Comparison of ENCODE assay signal across 16 mouse cellular contexts in the genomic region with DNA sequence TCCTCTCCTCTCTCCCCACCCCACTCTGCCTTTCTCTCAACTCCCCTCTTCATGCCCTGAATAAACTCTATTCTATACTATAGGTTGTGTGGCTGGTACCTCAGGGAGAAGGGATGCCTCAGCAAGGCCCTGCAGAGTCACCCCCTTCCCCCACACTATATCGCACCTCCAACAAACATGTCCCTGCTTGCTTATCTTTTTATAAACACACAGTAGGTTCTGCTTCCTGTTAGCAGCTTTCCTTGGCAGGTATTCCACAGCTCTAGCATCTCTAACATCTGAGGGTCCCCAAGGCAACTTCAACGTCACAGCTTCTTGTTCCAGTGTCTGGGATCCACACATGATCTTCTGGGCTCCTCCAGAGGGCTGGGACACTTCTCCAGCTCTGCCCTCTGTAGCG.
"Had no signal": no experiment of that assay in that cellular context is flagged by ENCODE, and none has a peak within 500 bp of the region (broad histone marks: within the 10 kb centered on the region; RNA-seq: fewer than 3 reads in every experiment).

No protein-coding gene starts in this region.

- H3K4me3 ChIP-seq: neural tube, embryonic 13.5 days; neural tube, embryonic 15.5 days; stomach, embryonic 15.5 days had no signal

- H3K27me3 ChIP-seq: neural tube, embryonic 13.5 days; neural tube, embryonic 15.5 days; stomach, embryonic 15.5 days had no signal

- H3K27ac ChIP-seq: neural tube, embryonic 13.5 days; neural tube, embryonic 15.5 days; stomach, embryonic 15.5 days; stomach, postnatal 0 days had no signal

- DNase-seq: retina, postnatal 1 day; right cerebral cortex, adult 18-20 months; right cerebral cortex, postnatal 14 days; right cerebral cortex, postnatal 25 days; right cerebral cortex, postnatal 4 days; spleen, adult 18-20 months; thymus, adult 18-20 months; thymus, adult 2 months; thymus, postnatal 14 days; thymus, postnatal 25 days; thymus, postnatal 36 days; thymus, postnatal 4 days had no signal

- H3K9ac ChIP-seq: neural tube, embryonic 13.5 days; neural tube, embryonic 15.5 days; stomach, embryonic 15.5 days had no signal

- H3K4me1 ChIP-seq: neural tube, embryonic 13.5 days; neural tube, embryonic 15.5 days; stomach, embryonic 15.5 days had no signal

- H3K4me2 ChIP-seq: neural tube, embryonic 13.5 days; neural tube, embryonic 15.5 days; stomach, embryonic 15.5 days had no signal
